Mouse (Mus musculus): ENCODE results near the gene Tpr. TPM values are rescaled to one million over a fixed set of nuclear protein-coding genes. Genes with fewer than 3 reads are reported as not detected.

The Tpr gene
- total and polyA plus RNA-seq, 2 experiments from 2014 or later, result 112 to 118 TPM

DNA sequence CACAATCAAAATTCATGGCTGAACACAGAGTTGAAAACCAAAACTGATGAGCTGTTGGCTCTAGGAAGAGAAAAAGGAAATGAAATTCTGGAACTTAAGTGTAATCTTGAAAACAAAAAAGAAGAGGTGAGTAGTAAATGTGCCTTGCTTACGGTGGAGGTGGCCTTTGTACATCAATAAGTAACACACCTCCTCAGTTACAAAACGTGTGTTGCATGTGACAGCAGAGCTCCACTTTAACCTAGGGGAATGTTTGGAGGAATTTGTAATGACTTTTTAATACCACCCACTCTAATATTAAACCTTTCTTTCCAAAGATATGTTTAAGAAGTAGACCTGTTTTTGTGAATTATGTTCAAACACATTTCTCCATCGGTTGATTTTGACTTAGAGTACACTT lies 11.3 kb downstream of the Tpr start:
- no peak overlapping the region for H3K9ac ChIP-seq (replicated peaks; ENCODE audit: low read depth, low read length)
- H3K9me3 ChIP-seq (replicated peaks; ENCODE audit: control insufficient read depth, low read length), result no peaks in the 10 kb centered on the region
- ATAC-seq (ENCODE audit: insufficient read depth, low read depth) (no peak), DNase-seq (ENCODE audit: low spot score) (no peak)
- H3K27me3 ChIP-seq (ENCODE audit: control insufficient read depth, insufficient read depth, low read length), result no peaks in the 10 kb centered on the region
- peaks cover 61% of the 10 kb centered on the region for H3K36me3 ChIP-seq (replicated peaks; ENCODE audit: control insufficient read depth, insufficient read depth, low read length)
- no peaks in the 10 kb centered on the region for H3K4me1 ChIP-seq (ENCODE audit: control insufficient read depth, insufficient read depth)
- no peak overlapping the region for H3K27ac ChIP-seq (ENCODE audit: low read depth)
- H3K4me3 ChIP-seq (ENCODE audit: low read depth, low read length), result no peak overlapping the region
- WGBS, result 88% methylated on average over 3 of the region's 3 CpGs
- H3K4me2 ChIP-seq (ENCODE audit: low read depth, low read length), result no peak overlapping the region
- TF ChIP-seq CTCF (IDR thresholded peaks at IDR 0.05; ENCODE audit: low read depth) (no peak), EP300 (IDR thresholded peaks at IDR 0.05; ENCODE audit: low read depth) (no peak)

DNA sequence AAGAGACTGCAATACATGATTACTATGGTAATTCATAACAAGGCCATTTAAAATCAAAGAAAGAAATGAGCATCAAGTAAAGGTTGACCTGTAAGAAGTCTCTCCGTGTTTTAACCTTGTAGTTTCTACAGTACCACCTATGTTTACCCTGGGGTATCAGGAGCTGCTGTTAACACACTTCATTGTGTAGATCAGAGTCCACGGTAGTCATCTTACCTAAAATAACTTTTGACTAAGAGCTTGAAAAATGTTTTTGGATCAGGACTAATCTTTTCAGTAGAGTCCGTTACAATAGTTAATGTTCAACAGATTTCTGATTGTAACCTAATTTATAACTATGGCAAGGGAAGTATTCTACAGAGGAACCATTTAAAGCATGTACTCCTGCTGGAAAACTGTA lies 11.9 kb downstream of the Tpr start:
- no peak overlapping the region for H3K4me2 ChIP-seq (ENCODE audit: low read depth, low read length)
- no peak for DNase-seq (ENCODE audit: low spot score)
- WGBS, result 34% methylated on average over 3 of the region's 3 CpGs
- no peak overlapping the region for H3K27ac ChIP-seq (ENCODE audit: low read depth)
- no peak overlapping the region for H3K9ac ChIP-seq (replicated peaks; ENCODE audit: low read depth, low read length)
- no peaks in the 10 kb centered on the region for H3K4me1 ChIP-seq (ENCODE audit: control insufficient read depth, insufficient read depth)
- no peaks in the 10 kb centered on the region for H3K9me3 ChIP-seq (replicated peaks; ENCODE audit: control insufficient read depth, low read length)
- TF ChIP-seq EP300 (IDR thresholded peaks at IDR 0.05; ENCODE audit: low read depth) (no peak), CTCF (IDR thresholded peaks at IDR 0.05; ENCODE audit: low read depth) (no peak)
- no peaks in the 10 kb centered on the region for H3K27me3 ChIP-seq (ENCODE audit: control insufficient read depth, insufficient read depth, low read length)
- H3K4me3 ChIP-seq (ENCODE audit: low read depth, low read length), result no peak overlapping the region
- peaks cover 63% of the 10 kb centered on the region for H3K36me3 ChIP-seq (replicated peaks; ENCODE audit: control insufficient read depth, insufficient read depth, low read length)
- no peak for ATAC-seq (ENCODE audit: insufficient read depth, low read depth)

DNA sequence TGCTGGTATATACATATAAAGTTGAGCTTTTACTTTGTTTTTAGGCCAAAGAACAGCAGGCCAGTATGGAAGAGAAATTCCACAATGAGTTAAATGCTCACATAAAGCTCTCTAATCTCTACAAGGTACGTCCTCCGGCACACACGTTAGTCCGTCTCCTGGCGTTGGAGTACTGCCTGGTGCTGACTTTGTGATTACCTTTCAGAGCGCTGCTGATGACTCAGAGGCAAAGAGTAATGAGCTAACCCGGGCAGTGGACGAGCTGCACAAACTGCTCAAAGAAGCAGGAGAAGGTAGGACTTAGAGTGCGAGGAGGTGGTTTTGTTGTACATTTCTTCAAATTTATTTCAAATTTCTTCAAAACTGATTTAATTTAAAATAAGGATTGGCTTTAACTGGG lies 14.6 kb downstream of the Tpr start:
- Histone ChIP-seq H3K27ac (ENCODE audit: low read depth) (no peak overlapping the region), H3K9me3 (replicated peaks; ENCODE audit: control insufficient read depth, low read length) (no peaks in the 10 kb centered on the region), H3K4me1 (ENCODE audit: control insufficient read depth, insufficient read depth) (no peaks in the 10 kb centered on the region), H3K9ac (replicated peaks; ENCODE audit: low read depth, low read length) (no peak overlapping the region), H3K4me3 (ENCODE audit: low read depth, low read length) (no peak overlapping the region), H3K4me2 (ENCODE audit: low read depth, low read length) (no peak overlapping the region), H3K36me3 (replicated peaks; ENCODE audit: control insufficient read depth, insufficient read depth, low read length) (peaks cover 75% of the 10 kb centered on the region), H3K27me3 (ENCODE audit: control insufficient read depth, insufficient read depth, low read length) (no peaks in the 10 kb centered on the region)
- TF ChIP-seq EP300 (IDR thresholded peaks at IDR 0.05; ENCODE audit: low read depth), result no peak
- no peak for TF ChIP-seq CTCF (IDR thresholded peaks at IDR 0.05; ENCODE audit: low read depth)
- WGBS, result 49% methylated on average over 9 of the region's 9 CpGs
- DNase-seq (ENCODE audit: low spot score), result no peak
- ATAC-seq (ENCODE audit: insufficient read depth, low read depth), result 0 out of 2 replicates have a peak, but pooled peaks have one; percentile 33

DNA sequence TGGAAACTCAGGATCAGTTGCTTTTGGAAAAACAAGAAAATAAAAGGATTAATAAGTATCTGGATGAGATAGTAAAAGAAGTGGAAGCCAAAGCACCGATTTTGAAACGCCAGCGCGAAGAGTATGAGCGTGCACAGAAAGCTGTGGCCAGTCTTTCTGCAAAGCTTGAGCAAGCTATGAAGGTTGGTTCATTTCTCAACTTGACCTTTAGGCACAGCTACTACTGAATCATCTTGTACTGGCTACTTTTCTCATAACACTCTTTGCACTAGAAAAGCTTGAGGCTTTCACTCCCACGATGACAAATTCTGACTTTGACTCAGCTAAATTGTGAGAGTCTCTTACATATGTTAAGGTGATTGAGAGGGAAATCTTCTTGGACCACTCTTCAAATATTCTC lies 17.4 kb downstream of the Tpr start:
- no peak overlapping the region for H3K4me2 ChIP-seq (ENCODE audit: low read depth, low read length)
- H3K36me3 ChIP-seq (replicated peaks; ENCODE audit: control insufficient read depth, insufficient read depth, low read length), result peaks cover 80% of the 10 kb centered on the region
- no peak overlapping the region for H3K4me3 ChIP-seq (ENCODE audit: low read depth, low read length)
- WGBS, result 96% methylated on average over 6 of the region's 6 CpGs
- H3K4me1 ChIP-seq (ENCODE audit: control insufficient read depth, insufficient read depth), result no peaks in the 10 kb centered on the region
- H3K27me3 ChIP-seq (ENCODE audit: control insufficient read depth, insufficient read depth, low read length), result no peaks in the 10 kb centered on the region
- no peak for TF ChIP-seq CTCF (IDR thresholded peaks at IDR 0.05; ENCODE audit: low read depth)
- TF ChIP-seq EP300 (IDR thresholded peaks at IDR 0.05; ENCODE audit: low read depth), result no peak
- H3K9ac ChIP-seq (replicated peaks; ENCODE audit: low read depth, low read length), result no peak overlapping the region
- ATAC-seq (ENCODE audit: insufficient read depth, low read depth) (no peak), DNase-seq (ENCODE audit: low spot score) (no peak)
- H3K9me3 ChIP-seq (replicated peaks; ENCODE audit: control insufficient read depth, low read length), result no peaks in the 10 kb centered on the region
- no peak overlapping the region for H3K27ac ChIP-seq (ENCODE audit: low read depth)

DNA sequence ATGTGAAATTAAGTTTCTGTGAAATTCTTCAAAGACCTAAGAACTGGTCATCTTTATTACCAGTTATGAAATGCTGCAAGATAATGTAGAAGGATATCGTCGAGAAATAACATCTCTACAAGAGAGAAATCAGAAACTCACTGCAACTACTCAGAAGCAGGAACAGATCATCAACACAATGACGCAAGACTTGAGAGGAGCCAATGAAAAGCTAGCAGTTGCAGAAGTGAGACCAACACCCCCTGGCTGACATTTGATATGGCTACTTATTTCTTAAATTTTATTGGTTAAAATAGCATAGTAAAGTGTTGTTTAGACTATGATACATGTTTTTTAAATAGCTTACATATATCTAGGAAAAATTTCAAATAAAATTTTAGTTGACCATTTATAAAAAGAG lies 23.4 kb downstream of the Tpr start:
- Histone ChIP-seq H3K27me3 (ENCODE audit: control insufficient read depth, insufficient read depth, low read length) (no peaks in the 10 kb centered on the region), H3K4me1 (ENCODE audit: control insufficient read depth, insufficient read depth) (no peaks in the 10 kb centered on the region), H3K9me3 (replicated peaks; ENCODE audit: control insufficient read depth, low read length) (no peaks in the 10 kb centered on the region), H3K4me3 (ENCODE audit: low read depth, low read length) (no peak overlapping the region), H3K9ac (replicated peaks; ENCODE audit: low read depth, low read length) (no peak overlapping the region), H3K36me3 (replicated peaks; ENCODE audit: control insufficient read depth, insufficient read depth, low read length) (peaks cover 74% of the 10 kb centered on the region), H3K4me2 (ENCODE audit: low read depth, low read length) (no peak overlapping the region), H3K27ac (ENCODE audit: low read depth) (no peak overlapping the region)
- no peak for ATAC-seq (ENCODE audit: insufficient read depth, low read depth)
- DNase-seq (ENCODE audit: low spot score), result no peak
- no peak for TF ChIP-seq CTCF (IDR thresholded peaks at IDR 0.05; ENCODE audit: low read depth)
- TF ChIP-seq EP300 (IDR thresholded peaks at IDR 0.05; ENCODE audit: low read depth), result no peak
- whole genome bisulfite sequencing, result 89% methylated on average over 3 of the region's 3 CpGs

DNA sequence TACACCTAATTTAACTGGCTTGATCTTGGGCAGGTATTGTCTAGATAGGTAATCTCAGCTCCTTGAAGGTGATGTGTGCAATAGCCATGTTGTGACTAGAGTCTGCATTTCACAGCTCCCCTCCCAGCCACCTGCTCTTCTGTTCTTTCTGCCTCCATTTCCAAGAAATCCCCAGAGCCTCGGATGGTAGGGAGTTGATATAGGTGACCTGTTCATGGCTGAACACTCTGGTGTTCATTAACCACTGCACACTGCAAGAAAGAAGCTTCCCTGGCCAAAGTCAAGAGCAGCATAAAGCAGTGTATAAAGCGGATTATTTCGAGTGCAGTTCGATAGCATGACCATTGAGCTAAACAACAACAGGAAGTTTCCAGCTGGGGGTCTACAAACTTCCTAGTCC lies 25.8 kb downstream of the Tpr start:
- Histone ChIP-seq H3K27ac (ENCODE audit: low read depth) (no peak overlapping the region), H3K27me3 (ENCODE audit: control insufficient read depth, insufficient read depth, low read length) (no peaks in the 10 kb centered on the region), H3K36me3 (replicated peaks; ENCODE audit: control insufficient read depth, insufficient read depth, low read length) (peaks cover 75% of the 10 kb centered on the region), H3K4me1 (ENCODE audit: control insufficient read depth, insufficient read depth) (no peaks in the 10 kb centered on the region), H3K4me3 (ENCODE audit: low read depth, low read length) (no peak overlapping the region), H3K9me3 (replicated peaks; ENCODE audit: control insufficient read depth, low read length) (no peaks in the 10 kb centered on the region), H3K4me2 (ENCODE audit: low read depth, low read length) (no peak overlapping the region), H3K9ac (replicated peaks; ENCODE audit: low read depth, low read length) (no peak overlapping the region)
- ATAC-seq (ENCODE audit: insufficient read depth, low read depth) (no peak), DNase-seq (ENCODE audit: low spot score) (no peak)
- 93% methylated on average over 4 of the region's 4 CpGs for WGBS
- TF ChIP-seq EP300 (IDR thresholded peaks at IDR 0.05; ENCODE audit: low read depth) (no peak), CTCF (IDR thresholded peaks at IDR 0.05; ENCODE audit: low read depth) (no peak)
